Mouse (Mus musculus): ENCODE results near the gene Myocd. TPM values are rescaled to one million over a fixed set of nuclear protein-coding genes. Genes with fewer than 3 reads are reported as not detected.

Gene Myocd
- polyA plus RNA-seq, 1 experiment from 2014 or later = 28.9 TPM

GRCm38 (mm10) chr11:65250366-65250765 lies 19.4 kb downstream of the Myocd start:
- H3K9me3 ChIP-seq = no peaks in the 10 kb centered on the region
- H3K4me3 ChIP-seq (replicated peaks) = no peak overlapping the region
- H3K27me3 ChIP-seq (replicated peaks) = no peaks in the 10 kb centered on the region
- no peaks in the 10 kb centered on the region for H3K36me3 ChIP-seq
- ATAC-seq = no peak
- H3K4me1 ChIP-seq (replicated peaks) = 0 out of 2 replicates have a peak, but pooled peaks cover 3% of the 10 kb centered on the region
- no peak overlapping the region for H3K27ac ChIP-seq
- H3K9ac ChIP-seq = no peak overlapping the region
- H3K4me2 ChIP-seq (replicated peaks) = no peak overlapping the region
- WGBS = 90% methylated on average over 4 of the region's 4 CpGs

DNA sequence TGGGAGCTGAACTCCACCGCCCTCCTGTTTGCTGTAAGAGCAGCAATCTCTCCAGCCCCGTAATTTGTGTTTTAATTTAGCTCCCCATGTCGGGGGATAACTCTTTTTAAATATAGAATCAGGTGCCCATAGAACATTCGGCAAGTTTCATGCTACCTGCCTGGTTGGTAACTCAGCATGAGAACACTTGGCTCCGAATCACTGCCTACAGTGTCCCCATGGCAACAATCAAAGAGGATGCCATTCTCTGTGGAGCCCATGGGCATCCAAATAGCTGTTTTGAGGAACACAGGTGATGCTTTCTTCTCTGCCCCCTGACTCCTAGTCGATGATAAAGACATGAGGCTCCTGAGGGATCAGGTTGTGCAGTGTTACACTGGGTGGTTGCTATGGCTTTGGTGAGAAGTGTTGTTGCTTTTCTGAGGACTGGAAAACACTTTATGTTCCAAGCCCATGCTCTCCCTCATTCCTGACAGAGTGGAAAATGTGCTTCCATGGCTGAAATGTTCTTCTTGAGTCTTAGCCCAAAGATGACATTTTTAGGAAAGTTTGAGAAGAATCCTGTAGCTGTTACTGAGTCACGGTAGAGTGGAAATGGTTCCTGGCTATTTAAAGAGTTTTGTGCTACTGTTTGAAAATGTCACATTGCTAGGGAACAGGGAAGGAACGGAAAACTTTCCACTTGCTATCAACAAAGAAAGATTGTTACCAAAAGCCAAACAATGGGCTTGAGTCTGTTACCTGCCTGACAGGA lies 23.3 kb downstream of the Myocd start:
- Histone ChIP-seq H3K4me2 (replicated peaks) (no peak overlapping the region), H3K36me3 (no peaks in the 10 kb centered on the region), H3K9ac (no peak overlapping the region), H3K4me1 (replicated peaks) (0 out of 2 replicates have a peak, but pooled peaks cover 3% of the 10 kb centered on the region), H3K9me3 (no peaks in the 10 kb centered on the region), H3K4me3 (replicated peaks) (no peak overlapping the region), H3K27ac (no peak overlapping the region), H3K27me3 (replicated peaks) (no peaks in the 10 kb centered on the region)
- WGBS = 74% methylated on average over 8 of the region's 8 CpGs
- no peak for ATAC-seq

DNA sequence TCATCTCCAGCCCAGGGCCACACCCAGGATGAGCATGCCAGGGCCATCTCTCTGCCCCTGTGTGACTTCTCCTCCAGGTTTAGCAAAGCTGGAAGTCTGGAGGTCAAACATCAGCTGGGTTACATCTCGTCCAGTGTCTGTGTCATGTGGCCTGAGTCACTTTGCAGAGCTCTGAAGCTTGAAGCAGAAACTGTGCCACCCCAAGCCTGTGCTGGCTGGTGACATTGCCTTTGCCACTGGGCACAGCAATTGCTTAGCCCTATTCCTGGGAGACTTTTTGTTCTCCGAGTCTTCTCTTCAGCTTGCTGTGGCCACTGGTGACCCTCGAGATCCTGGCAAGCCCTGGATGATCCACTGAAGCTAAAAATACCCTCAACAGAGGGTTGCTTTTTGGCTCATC lies 26.2 kb downstream of the Myocd start:
- no peak overlapping the region for H3K4me3 ChIP-seq (replicated peaks)
- ATAC-seq = no peak
- H3K4me1 ChIP-seq (replicated peaks) = no peaks in the 10 kb centered on the region
- H3K27me3 ChIP-seq (replicated peaks) = no peaks in the 10 kb centered on the region
- no peaks in the 10 kb centered on the region for H3K9me3 ChIP-seq
- 76% methylated on average over 3 of the region's 3 CpGs for WGBS
- H3K9ac ChIP-seq = no peak overlapping the region
- no peaks in the 10 kb centered on the region for H3K36me3 ChIP-seq
- no peak overlapping the region for H3K4me2 ChIP-seq (replicated peaks)
- no peak overlapping the region for H3K27ac ChIP-seq

GRCm38 (mm10) chr11:65240521-65240920 lies 29.3 kb downstream of the Myocd start:
- H3K36me3 ChIP-seq = no peaks in the 10 kb centered on the region
- 67% methylated on average over 7 of the region's 7 CpGs for whole genome bisulfite sequencing
- ATAC-seq = no peak
- H3K27ac ChIP-seq = no peak overlapping the region
- no peaks in the 10 kb centered on the region for H3K4me1 ChIP-seq (replicated peaks)
- no peak overlapping the region for H3K9ac ChIP-seq
- no peak overlapping the region for H3K4me3 ChIP-seq (replicated peaks)
- H3K27me3 ChIP-seq (replicated peaks) = no peaks in the 10 kb centered on the region
- H3K4me2 ChIP-seq (replicated peaks) = no peak overlapping the region
- no peaks in the 10 kb centered on the region for H3K9me3 ChIP-seq

DNA sequence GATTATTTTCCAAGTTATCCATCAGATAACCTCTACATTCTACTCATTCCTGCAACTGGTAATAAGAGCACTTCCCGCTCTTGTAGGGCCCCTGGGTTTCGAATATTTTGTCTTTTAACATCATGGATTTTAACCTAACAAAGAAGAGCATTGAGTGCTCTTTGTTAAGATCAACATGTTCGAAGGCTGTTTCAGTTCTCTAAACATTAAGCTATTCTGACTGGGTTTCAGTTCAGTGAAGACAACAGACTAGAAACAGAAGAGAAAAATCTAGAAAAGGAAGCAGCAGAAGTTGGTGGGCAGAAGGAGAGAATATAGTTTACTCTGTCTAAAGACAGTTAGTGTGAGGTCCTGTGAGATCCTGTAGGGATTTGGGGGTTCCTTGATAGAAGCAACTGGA lies 31.9 kb downstream of the Myocd start:
- Histone ChIP-seq H3K27ac (no peak overlapping the region), H3K9me3 (no peaks in the 10 kb centered on the region), H3K4me3 (replicated peaks) (no peak overlapping the region), H3K4me1 (replicated peaks) (no peaks in the 10 kb centered on the region), H3K36me3 (no peaks in the 10 kb centered on the region), H3K9ac (no peak overlapping the region), H3K4me2 (replicated peaks) (no peak overlapping the region), H3K27me3 (replicated peaks) (no peaks in the 10 kb centered on the region)
- WGBS = 65% methylated on average over 3 of the region's 3 CpGs
- ATAC-seq = no peak

- Histone ChIP-seq H3K36me3 (no peaks in the 10 kb centered on the region), H3K27me3 (replicated peaks) (no peaks in the 10 kb centered on the region), H3K9ac (no peak overlapping the region), H3K4me3 (replicated peaks) (no peak overlapping the region), H3K9me3 (no peaks in the 10 kb centered on the region), H3K4me2 (replicated peaks) (no peak overlapping the region), H3K27ac (no peak overlapping the region), H3K4me1 (replicated peaks) (no peaks in the 10 kb centered on the region)
- 88% methylated on average over 2 of the region's 2 CpGs for WGBS
- ATAC-seq = no peak
Measured at GRCm38 (mm10) chr11:65236907-65237306, 32.9 kb downstream of the Myocd start.

- ATAC-seq = no peak
- Histone ChIP-seq H3K9me3 (no peaks in the 10 kb centered on the region), H3K4me2 (replicated peaks) (no peak overlapping the region), H3K36me3 (no peaks in the 10 kb centered on the region), H3K27ac (no peak overlapping the region), H3K4me1 (replicated peaks) (no peaks in the 10 kb centered on the region), H3K27me3 (replicated peaks) (no peaks in the 10 kb centered on the region), H3K4me3 (replicated peaks) (no peak overlapping the region), H3K9ac (no peak overlapping the region)
- WGBS = 43% methylated on average over 2 of the region's 2 CpGs
Measured at GRCm38 (mm10) chr11:65235374-65235773, 34.4 kb downstream of the Myocd start.

GRCm38 (mm10) chr11:65231771-65232170 lies 38.0 kb downstream of the Myocd start:
- no peak for ATAC-seq
- Histone ChIP-seq H3K27me3 (replicated peaks) (no peaks in the 10 kb centered on the region), H3K9me3 (no peaks in the 10 kb centered on the region), H3K4me3 (replicated peaks) (no peak overlapping the region), H3K9ac (no peak overlapping the region), H3K36me3 (no peaks in the 10 kb centered on the region), H3K27ac (no peak overlapping the region), H3K4me2 (replicated peaks) (no peak overlapping the region), H3K4me1 (replicated peaks) (no peaks in the 10 kb centered on the region)
- WGBS = 77% methylated on average over 4 of the region's 4 CpGs

DNA sequence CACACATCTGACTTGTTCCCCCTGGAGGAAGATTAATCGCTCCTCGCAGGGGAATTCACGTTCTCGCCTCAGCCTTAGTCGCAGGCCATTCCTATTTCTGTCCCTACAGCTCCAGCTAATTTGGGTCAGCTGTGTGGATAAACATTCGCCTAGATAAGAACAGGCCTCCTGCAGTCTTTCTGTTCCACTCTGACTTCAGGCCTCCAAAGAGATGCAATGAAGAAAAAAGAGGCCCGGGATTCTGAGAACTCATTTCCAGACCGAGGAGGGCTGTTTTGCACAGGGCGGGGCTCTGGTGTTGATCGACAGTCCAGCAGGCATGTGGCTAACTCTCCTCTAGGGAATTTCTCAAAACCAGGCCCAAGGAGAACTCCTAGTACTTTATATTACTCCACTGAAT lies 43.0 kb downstream of the Myocd start:
- no peaks in the 10 kb centered on the region for H3K4me1 ChIP-seq (replicated peaks)
- no peaks in the 10 kb centered on the region for H3K9me3 ChIP-seq
- H3K9ac ChIP-seq = no peak overlapping the region
- H3K27ac ChIP-seq = no peak overlapping the region
- WGBS = 46% methylated on average over 10 of the region's 10 CpGs
- H3K4me3 ChIP-seq (replicated peaks) = no peak overlapping the region
- ATAC-seq = no peak
- no peak overlapping the region for H3K4me2 ChIP-seq (replicated peaks)
- H3K27me3 ChIP-seq (replicated peaks) = no peaks in the 10 kb centered on the region
- no peaks in the 10 kb centered on the region for H3K36me3 ChIP-seq

DNA sequence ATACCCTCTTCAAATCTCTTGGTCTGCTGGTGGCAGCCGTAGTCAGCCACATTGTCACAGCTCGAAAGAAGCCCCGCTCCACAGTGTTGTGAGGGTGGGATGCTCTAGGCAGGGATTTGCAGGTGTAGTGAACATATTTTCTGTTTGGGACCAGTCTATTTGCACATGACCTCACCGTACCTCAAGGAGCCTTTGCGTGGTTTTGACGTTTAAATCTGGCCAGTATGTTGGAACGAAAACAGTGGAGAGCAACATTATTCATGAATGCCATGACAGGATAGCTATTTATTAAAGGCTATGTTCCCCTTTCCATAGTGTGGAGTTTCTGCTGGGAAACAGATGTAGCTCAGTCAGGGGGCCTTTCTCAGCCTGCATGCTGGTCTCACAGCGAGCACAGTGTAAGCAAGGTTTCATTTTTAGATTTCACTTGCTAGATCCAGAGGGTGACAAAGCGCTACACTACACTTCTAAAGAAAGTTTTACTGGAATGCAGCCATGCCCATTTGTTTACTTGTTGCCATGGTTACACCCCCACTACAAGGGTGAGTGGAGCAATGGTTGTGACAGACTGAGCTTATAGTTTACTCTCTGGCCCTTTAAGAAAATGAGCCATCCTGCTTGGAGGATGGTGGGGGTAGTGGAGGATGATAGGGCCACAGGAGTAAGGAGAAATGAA lies 54.7 kb downstream of the Myocd start:
- Histone ChIP-seq H3K27ac (no peak overlapping the region), H3K4me3 (replicated peaks) (no peak overlapping the region), H3K27me3 (replicated peaks) (no peaks in the 10 kb centered on the region), H3K9ac (no peak overlapping the region), H3K4me2 (replicated peaks) (no peak overlapping the region), H3K36me3 (no peaks in the 10 kb centered on the region), H3K4me1 (replicated peaks) (no peaks in the 10 kb centered on the region), H3K9me3 (no peaks in the 10 kb centered on the region)
- WGBS = 57% methylated on average over 9 of the region's 9 CpGs
- no peak for ATAC-seq

- no peak overlapping the region for H3K27ac ChIP-seq
- no peak overlapping the region for H3K9ac ChIP-seq
- H3K27me3 ChIP-seq (replicated peaks) = no peaks in the 10 kb centered on the region
- H3K4me1 ChIP-seq (replicated peaks) = no peaks in the 10 kb centered on the region
- ATAC-seq = no peak
- H3K4me3 ChIP-seq (replicated peaks) = no peak overlapping the region
- 85% methylated on average over 2 of the region's 2 CpGs for WGBS
- H3K9me3 ChIP-seq = no peaks in the 10 kb centered on the region
- no peak overlapping the region for H3K4me2 ChIP-seq (replicated peaks)
- H3K36me3 ChIP-seq = no peaks in the 10 kb centered on the region
Measured at GRCm38 (mm10) chr11:65213806-65214205, 56.0 kb downstream of the Myocd start.

DNA sequence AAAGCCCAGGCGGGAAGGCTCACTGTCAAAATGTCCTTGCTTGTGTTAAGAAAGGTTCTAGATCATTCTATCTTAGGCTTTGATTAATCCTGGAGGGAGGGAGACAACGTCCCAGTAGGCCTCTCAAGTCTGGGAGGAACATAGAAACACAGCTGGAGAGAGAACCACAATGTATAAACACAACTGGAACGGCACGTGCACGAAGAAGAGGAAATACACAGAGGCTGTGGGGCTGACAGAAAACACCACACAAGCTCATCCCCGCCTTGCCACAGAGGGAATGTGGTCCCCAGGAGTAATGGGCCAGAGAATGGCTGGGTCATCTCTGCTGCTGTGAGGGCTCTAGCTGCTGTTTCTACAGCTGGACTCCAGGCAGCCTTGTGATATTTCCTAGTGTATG lies 58.1 kb downstream of the Myocd start:
- Histone ChIP-seq H3K9me3 (no peaks in the 10 kb centered on the region), H3K4me1 (replicated peaks) (no peaks in the 10 kb centered on the region), H3K9ac (no peak overlapping the region), H3K36me3 (no peaks in the 10 kb centered on the region), H3K27me3 (replicated peaks) (no peaks in the 10 kb centered on the region), H3K27ac (no peak overlapping the region), H3K4me2 (replicated peaks) (no peak overlapping the region), H3K4me3 (replicated peaks) (no peak overlapping the region)
- 54% methylated on average over 6 of the region's 6 CpGs for WGBS
- ATAC-seq = no peak

GRCm38 (mm10) chr11:65209441-65209840 lies 60.3 kb downstream of the Myocd start:
- H3K4me3 ChIP-seq (replicated peaks) = no peak overlapping the region
- no peaks in the 10 kb centered on the region for H3K36me3 ChIP-seq
- H3K9me3 ChIP-seq = no peaks in the 10 kb centered on the region
- no peaks in the 10 kb centered on the region for H3K4me1 ChIP-seq (replicated peaks)
- H3K27ac ChIP-seq = no peak overlapping the region
- H3K27me3 ChIP-seq (replicated peaks) = no peaks in the 10 kb centered on the region
- no peak overlapping the region for H3K9ac ChIP-seq
- ATAC-seq = no peak
- no peak overlapping the region for H3K4me2 ChIP-seq (replicated peaks)
- 53% methylated on average over 6 of the region's 6 CpGs for WGBS

Measured in intestine, embryonic 15.5 days (tissue).